Mouse (Mus musculus) heart, postnatal 25 days (tissue): ENCODE results near the gene Ppp4r4. TPM values are rescaled to one million over a fixed set of nuclear protein-coding genes. Genes with fewer than 3 reads are reported as not detected.
"Not testable (repeated sequence)": the region's sequence is repeated elsewhere in the genome, so short reads cannot be mapped to it uniquely, and the experiment has no call there.

Experiments used
- DNase-seq: peaks from one replicate; pipeline ENCODE4 v3.0.0; 2022; ENCODE audit warnings: low spot score
- intact Hi-C: fragments of 180-260 bp; cut with DNase I; formaldehyde crosslinking; loops from one replicate; pipeline ENCODE4 v1.15.1; 2025
- total RNA-seq, 2 experiments: library from RNA; stranded (reverse); gene quantifications; 2 replicates each; pipeline ENCODE4 v1.2.3; 2021

The Ppp4r4 gene
- total RNA-seq, 2 experiments from 2014 or later = 0.39 to 0.45 TPM

GRCm38 (mm10) chr12:103530596-103530995 lies 1.5 kb upstream of the Ppp4r4 start:
- no peak for DNase-seq
- intact Hi-C loops = no loop called here

DNA sequence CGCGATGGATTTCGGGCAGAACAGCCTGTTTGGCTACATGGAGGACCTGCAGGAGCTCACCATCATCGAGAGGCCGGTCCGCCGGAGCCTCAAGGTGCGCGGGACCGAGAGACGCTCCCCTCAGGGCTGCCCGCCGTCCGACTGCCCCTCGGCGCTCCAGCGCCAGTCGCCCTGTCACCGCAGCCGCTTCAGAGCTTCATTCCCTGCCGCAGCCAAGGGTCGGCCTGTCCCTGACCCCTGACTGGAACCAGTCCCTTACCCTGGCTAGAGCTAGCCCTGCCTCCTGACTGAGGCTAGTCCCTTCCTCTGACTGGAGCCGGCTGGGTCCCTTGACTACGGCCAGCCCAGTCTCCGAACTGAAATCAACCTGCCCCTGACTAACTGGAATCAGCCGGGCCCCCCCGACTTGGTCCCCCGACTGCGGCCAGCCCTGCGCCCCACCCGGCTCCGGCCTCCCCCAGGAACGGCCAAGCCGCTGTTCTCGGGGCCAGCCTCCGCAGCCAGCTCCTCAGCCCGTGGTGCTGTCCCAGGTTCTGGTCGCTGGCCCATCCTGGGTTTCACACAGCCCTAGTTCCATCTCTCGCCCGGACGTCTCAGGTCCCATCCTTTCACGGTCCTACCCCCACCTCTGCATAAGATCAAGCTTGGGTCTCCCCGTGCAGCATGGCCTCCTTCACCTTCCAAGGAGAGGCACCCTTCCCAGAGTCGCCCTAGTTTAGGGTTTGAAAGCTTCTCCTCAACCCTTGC lies 739 bp downstream of the Ppp4r4 start:
- intact Hi-C loops = no loop called here
- DNase-seq = peak; percentile 5

DNA sequence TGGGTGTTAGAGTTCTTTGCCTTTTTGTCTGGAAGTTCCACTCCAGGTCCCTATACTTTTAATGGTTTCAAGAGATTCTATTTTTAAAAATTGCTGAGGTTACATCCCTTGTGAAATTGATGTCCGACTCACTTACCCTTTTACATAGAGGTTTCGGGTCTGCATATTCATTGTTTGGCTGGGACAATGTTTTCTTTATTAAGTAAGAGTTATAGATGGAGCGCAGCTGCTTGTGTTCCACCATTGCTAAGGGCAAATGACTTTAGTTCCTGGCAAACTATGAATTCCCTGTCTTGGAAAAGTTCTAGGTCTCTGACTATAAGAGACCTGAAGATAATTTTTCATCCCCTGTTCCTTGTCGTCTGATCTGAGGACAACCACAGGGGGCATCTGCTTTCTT lies 8.3 kb downstream of the Ppp4r4 start:
- intact Hi-C loops = loop anchor here (5.0 kb wide), 2 partner anchors 102 to 167 kb away; no protein-coding TSS in a partner anchor
- no peak for DNase-seq

DNA sequence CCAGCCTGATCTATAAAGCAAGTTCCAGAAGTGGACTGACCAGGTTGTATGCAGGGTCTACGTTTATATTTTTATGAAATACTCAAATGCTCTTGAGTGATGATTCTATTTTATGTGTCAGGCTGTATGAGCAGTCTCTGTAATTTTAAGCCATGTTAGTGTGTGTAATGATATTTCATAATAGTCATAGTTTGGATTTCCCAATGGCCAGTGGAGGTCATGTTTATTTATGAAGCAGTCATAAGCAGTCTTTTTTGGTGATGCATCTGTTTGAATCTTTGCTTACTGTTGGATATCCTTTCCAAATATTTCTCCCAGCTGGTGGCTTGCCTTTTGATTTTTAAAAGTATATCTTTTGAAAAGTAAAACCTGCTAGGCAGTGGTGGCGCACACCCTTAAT lies 11.3 kb downstream of the Ppp4r4 start:
- intact Hi-C loops = loop anchor here (5.0 kb wide), 2 partner anchors 99 to 164 kb away; no protein-coding TSS in a partner anchor
- DNase-seq = no peak

- no peak for DNase-seq
- intact Hi-C loops = loop anchor here (5.0 kb wide), 2 partner anchors 98 to 163 kb away; no protein-coding TSS in a partner anchor
These were observed 12.1 kb downstream of the Ppp4r4 start for GRCm38 (mm10) chr12:103544213-103544612.

GRCm38 (mm10) chr12:103547438-103547837 lies 15.4 kb downstream of the Ppp4r4 start:
- intact Hi-C loops = no loop called here
- DNase-seq = no peak

DNA sequence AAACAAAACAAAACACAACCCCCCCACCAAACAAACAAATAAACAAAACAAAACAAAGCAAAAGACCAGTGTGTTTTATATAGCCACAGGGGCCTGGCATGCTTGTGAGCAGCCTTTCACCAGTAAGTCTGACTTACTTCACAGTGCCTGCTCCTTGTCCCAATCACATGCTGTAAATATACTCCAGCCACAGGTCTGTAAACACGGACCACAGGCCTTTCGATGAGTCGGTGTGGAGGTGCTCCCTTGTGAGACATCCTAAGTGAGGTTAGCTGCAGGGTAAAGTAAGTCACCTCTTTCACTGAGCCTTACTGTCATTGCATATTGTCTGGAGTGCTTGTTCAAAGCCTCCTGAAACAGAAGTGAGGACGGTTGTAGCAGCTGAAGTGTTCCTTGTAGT lies 16.4 kb downstream of the Ppp4r4 start:
- intact Hi-C loops = no loop called here

GRCm38 (mm10) chr12:103550047-103550446 lies 18.0 kb downstream of the Ppp4r4 start:
- intact Hi-C loops = no loop called here
- no peak for DNase-seq

More for the DNA sequence above, 16.4 kb downstream of the Ppp4r4 start:
- DNase-seq = no peak

- no peak for DNase-seq
- intact Hi-C loops = no loop called here
These were observed 19.3 kb downstream of the Ppp4r4 start for GRCm38 (mm10) chr12:103551422-103551821.

GRCm38 (mm10) chr12:103552506-103552905 lies 20.4 kb downstream of the Ppp4r4 start:
- intact Hi-C loops = no loop called here
- no peak for DNase-seq

GRCm38 (mm10) chr12:103553497-103553896 lies 21.4 kb downstream of the Ppp4r4 start:
- intact Hi-C loops = no loop called here

GRCm38 (mm10) chr12:103556856-103557255 lies 24.8 kb downstream of the Ppp4r4 start:
- no peak for DNase-seq

More at GRCm38 (mm10) chr12:103553497-103553896, 21.4 kb downstream of the Ppp4r4 start:
- no peak for DNase-seq

DNA sequence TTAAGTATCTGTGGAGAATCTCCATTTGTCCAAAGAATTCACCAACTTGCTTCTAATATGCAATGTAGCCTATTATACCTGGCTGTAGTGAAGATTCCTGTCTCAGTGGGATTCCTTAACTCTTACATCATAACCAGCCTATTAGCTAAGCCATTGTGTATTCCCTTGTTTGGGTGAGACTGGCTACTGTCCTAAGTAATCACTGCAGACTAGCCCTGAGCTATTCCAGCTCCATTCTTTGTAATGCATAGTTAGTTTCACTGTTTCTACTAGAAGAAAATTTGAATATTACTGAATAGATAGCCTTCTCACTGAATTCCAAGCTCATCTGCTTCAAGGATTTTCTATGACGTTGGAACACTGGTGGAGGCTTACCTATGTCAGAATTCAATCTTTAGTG lies 32.6 kb downstream of the Ppp4r4 start:
- intact Hi-C loops = no loop called here
- no peak for DNase-seq

More at GRCm38 (mm10) chr12:103556856-103557255, 24.8 kb downstream of the Ppp4r4 start:
- intact Hi-C loops = no loop called here

GRCm38 (mm10) chr12:103565151-103565550 lies 33.1 kb downstream of the Ppp4r4 start:
- intact Hi-C loops = no loop called here
- DNase-seq = no peak

DNA sequence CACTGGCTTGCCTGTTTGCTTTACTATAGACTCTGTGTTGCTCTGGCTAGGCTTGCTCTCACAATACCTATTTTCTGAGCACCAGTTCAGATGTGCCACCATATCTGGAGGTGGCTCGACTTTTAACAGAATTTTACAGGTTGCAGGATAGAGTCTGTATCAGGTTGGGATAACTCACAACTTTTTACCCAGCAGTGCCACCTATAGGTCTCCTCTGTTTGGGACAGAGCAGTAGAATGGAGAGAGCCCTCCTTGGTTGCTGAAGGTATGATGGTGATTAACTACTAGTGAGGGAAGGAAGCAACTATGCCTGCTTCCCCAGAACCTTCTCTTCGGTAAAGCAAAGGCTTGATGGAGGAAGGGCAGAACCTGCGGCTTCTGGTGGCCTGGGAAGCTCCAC lies 35.0 kb downstream of the Ppp4r4 start:
- intact Hi-C loops = no loop called here
- no peak for DNase-seq

- intact Hi-C loops = no loop called here
- DNase-seq = no peak
These were observed 37.6 kb downstream of the Ppp4r4 start for GRCm38 (mm10) chr12:103569690-103570089.

GRCm38 (mm10) chr12:103578148-103578547 lies 46.1 kb downstream of the Ppp4r4 start:
- DNase-seq, intact Hi-C loops: not testable (repeated sequence)

GRCm38 (mm10) chr12:103583771-103584170 lies 51.7 kb downstream of the Ppp4r4 start:
- no peak for DNase-seq
- intact Hi-C loops = no loop called here

GRCm38 (mm10) chr12:103598411-103598810 lies 66.3 kb downstream of the Ppp4r4 start:
- intact Hi-C loops = no loop called here

GRCm38 (mm10) chr12:103600364-103600763 lies 68.3 kb downstream of the Ppp4r4 start:
- intact Hi-C loops = no loop called here
- no peak for DNase-seq

More at GRCm38 (mm10) chr12:103598411-103598810, 66.3 kb downstream of the Ppp4r4 start:
- DNase-seq = no peak

GRCm38 (mm10) chr12:103601839-103602238 lies 69.8 kb downstream of the Ppp4r4 start:
- intact Hi-C loops = no loop called here
- no peak for DNase-seq

DNA sequence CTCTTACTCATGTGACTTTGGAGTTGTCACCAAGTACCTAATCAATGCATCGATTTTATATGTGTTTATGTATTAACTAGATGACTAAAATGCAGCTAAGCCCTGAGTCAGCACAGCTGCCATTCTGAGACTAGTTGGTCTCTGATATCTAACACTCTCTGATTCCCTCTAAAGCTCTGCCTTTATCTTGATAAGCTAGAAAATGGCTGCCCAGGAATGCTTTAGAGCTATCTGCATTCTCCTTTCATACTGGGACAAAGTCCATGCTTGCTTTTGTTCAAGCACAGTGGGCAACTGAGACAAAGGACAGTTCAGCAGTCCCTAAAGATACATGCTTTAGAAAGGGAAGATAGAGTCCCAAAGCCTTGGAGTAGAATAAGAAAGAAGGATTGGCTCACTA lies 83.1 kb downstream of the Ppp4r4 start:
- DNase-seq = no peak
- intact Hi-C loops = no loop called here
